In genomic region chr14:121365390-121365789, GRCm38 (mm10) we compare ENCODE assay signal across 8 mouse cellular contexts. TPM values are rescaled to one million over a fixed set of nuclear protein-coding genes. Genes with fewer than 3 reads are reported as not detected.
A peak's percentile ranks its signal among the peaks of the same experiment; 100 is the strongest.
DNase-seq lines count a peak whose midpoint lies in the region; ATAC-seq and TF ChIP-seq lines count a peak whose summit lies in the region.
"Had no signal": no experiment of that assay in that cellular context is flagged by ENCODE, and none has a peak within 500 bp of the region (broad histone marks: within the 10 kb centered on the region; RNA-seq: fewer than 3 reads in every experiment).

No protein-coding gene starts in this region.

- WGBS in neural tube, embryonic 13.5 days = 86% methylated on average over 7 of the region's 7 CpGs
- WGBS in neural tube, embryonic 15.5 days = 67% methylated on average over 7 of the region's 7 CpGs
- 66% methylated on average over 7 of the region's 7 CpGs for WGBS in forebrain, embryonic 16.5 days

- H3K4me3 ChIP-seq in neural tube, embryonic 13.5 days = no peak overlapping the region
- no peak overlapping the region for H3K4me3 ChIP-seq in neural tube, embryonic 15.5 days (replicated peaks)
- H3K4me3 ChIP-seq in forebrain, embryonic 16.5 days (replicated peaks; ENCODE audit: low read length) = no peak overlapping the region
- H3K4me3 ChIP-seq in testis, adult 2 months (ENCODE audit: control insufficient read depth, low read depth, low read length) = peak overlapping the region; percentile 4; the same call in 1 of the 2 replicates

- DNase-seq in liver = peak; percentile 87
- DNase-seq in adrenal gland, adult 2 months = no peak
- no peak for DNase-seq in kidney, adult 18-20 months
- DNase-seq: embryo, embryonic 11 days had no signal

- H3K27ac ChIP-seq in neural tube, embryonic 13.5 days (replicated peaks) = 0 out of 2 replicates have a peak overlapping the region, but pooled peaks have one; percentile 18
- H3K27ac ChIP-seq in neural tube, embryonic 15.5 days (replicated peaks) = no peak overlapping the region
- no peak overlapping the region for H3K27ac ChIP-seq in forebrain, embryonic 16.5 days (ENCODE audit: low read length)
- H3K27ac ChIP-seq in testis, adult 2 months (ENCODE audit: control insufficient read depth, insufficient read depth, low read depth, low read length) = no peak overlapping the region

- no peak for TF ChIP-seq POLR2A in testis, adult 2 months (IDR thresholded peaks at IDR 0.05; ENCODE audit: control insufficient read depth, low read depth, low read length)

- H3K27me3 ChIP-seq in neural tube, embryonic 13.5 days = no peaks in the 10 kb centered on the region
- no peaks in the 10 kb centered on the region for H3K27me3 ChIP-seq in neural tube, embryonic 15.5 days (replicated peaks)
- H3K27me3 ChIP-seq in forebrain, embryonic 16.5 days (replicated peaks; ENCODE audit: control insufficient read depth, insufficient read depth, low read length) = no peaks in the 10 kb centered on the region
- no peaks in the 10 kb centered on the region for H3K27me3 ChIP-seq in testis, adult 2 months (ENCODE audit: control insufficient read depth, insufficient read depth, low read length)

- peaks cover 57% of the 10 kb centered on the region for H3K4me1 ChIP-seq in neural tube, embryonic 13.5 days (replicated peaks)
- H3K4me1 ChIP-seq in neural tube, embryonic 15.5 days = peaks cover 53% of the 10 kb centered on the region
- H3K4me1 ChIP-seq in forebrain, embryonic 16.5 days (replicated peaks; ENCODE audit: control insufficient read depth, insufficient read depth, low read length) = peaks cover 12% of the 10 kb centered on the region
- H3K4me1 ChIP-seq in testis, adult 2 months (ENCODE audit: control insufficient read depth, insufficient read depth, low read length) = peaks cover 4% of the 10 kb centered on the region; the same call in 1 of the 2 replicates

- ATAC-seq in neural tube, embryonic 13.5 days (ENCODE audit: low read depth) = no peak
- no peak for ATAC-seq in neural tube, embryonic 15.5 days (ENCODE audit: low FRiP score)
- peak; percentile 43 for ATAC-seq in forebrain, embryonic 16.5 days

- H3K4me2 ChIP-seq in neural tube, embryonic 13.5 days = no peak overlapping the region
- H3K4me2 ChIP-seq in neural tube, embryonic 15.5 days = no peak overlapping the region
- H3K4me2 ChIP-seq in forebrain, embryonic 16.5 days (ENCODE audit: low read length) = no peak overlapping the region

- TF ChIP-seq CTCF in testis, adult 2 months (IDR thresholded peaks at IDR 0.05; ENCODE audit: control insufficient read depth, insufficient read depth, insufficient replicate concordance, low read depth, low read length) = no peak

- H3K9ac ChIP-seq in neural tube, embryonic 13.5 days = no peak overlapping the region
- no peak overlapping the region for H3K9ac ChIP-seq in neural tube, embryonic 15.5 days (replicated peaks)
- no peak overlapping the region for H3K9ac ChIP-seq in forebrain, embryonic 16.5 days (replicated peaks; ENCODE audit: low read depth, low read length)

- no peaks in the 10 kb centered on the region for H3K36me3 ChIP-seq in neural tube, embryonic 13.5 days
- H3K36me3 ChIP-seq in neural tube, embryonic 15.5 days = no peaks in the 10 kb centered on the region
- no peaks in the 10 kb centered on the region for H3K36me3 ChIP-seq in forebrain, embryonic 16.5 days (ENCODE audit: control insufficient read depth, insufficient read depth)
- H3K36me3 ChIP-seq in testis, adult 2 months (ENCODE audit: control insufficient read depth, insufficient read depth, low read length) = no peaks in the 10 kb centered on the region

- no peaks in the 10 kb centered on the region for H3K9me3 ChIP-seq in neural tube, embryonic 13.5 days
- no peaks in the 10 kb centered on the region for H3K9me3 ChIP-seq in neural tube, embryonic 15.5 days (replicated peaks)
- 0 out of 2 replicates have a peak, but pooled peaks cover 2% of the 10 kb centered on the region for H3K9me3 ChIP-seq in forebrain, embryonic 16.5 days (ENCODE audit: control insufficient read depth, low read length)

RNA-seq across cellular contexts. Expression of gene Stk24, which starts 14.4 kb away (rescaled TPM):
- 22.5 and 27.5 TPM in 2 replicates for polyA plus RNA-seq in neural tube, embryonic 13.5 days (2015; fragmentation: Nextera tagmentation; extraction: Ambion mirVana)
- polyA plus RNA-seq in neural tube, embryonic 15.5 days (2015; fragmentation: Nextera tagmentation; extraction: Ambion mirVana) = 15.2 and 22.0 TPM in 2 replicates
- 20.5 and 23.4 TPM in 2 replicates for polyA plus RNA-seq in forebrain, embryonic 16.5 days (2015; fragmentation: Nextera tagmentation; extraction: Ambion mirVana)
- 5.8 and 8.5 TPM in 2 replicates for polyA plus RNA-seq in testis, adult 2 months (2012; rRNA removed)
- 100 to 1,000 TPM in 1 of 2 experiments, 10 to 100 TPM in 1; 94.2 to 129 TPM for total RNA-seq in adrenal gland, adult 2 months (2021)
- 23.8 and 34.2 TPM in 2 replicates for polyA plus RNA-seq in adrenal gland, adult 2 months (2012; rRNA removed)
